Mouse (Mus musculus): ENCODE measurements around the gene Tm4sf19. TPM values are rescaled to one million over a fixed set of nuclear protein-coding genes. Genes with fewer than 3 reads are reported as not detected.
A peak's percentile ranks its signal among the peaks of the same experiment; 100 is the strongest.
"Not testable (repeated sequence)": the region's sequence is repeated elsewhere in the genome, so short reads cannot be mapped to it uniquely, and the experiment has no call there.

Tm4sf19 gene
- total RNA-seq, 2 experiments from 2014 or later: not detected

- no peak for DNase-seq (ENCODE audit: low spot score)
- intact Hi-C loops (cut with DNase I): no loop called here
Observed at GRCm38 (mm10) chr16:32427506-32427905, 27.2 kb downstream of the Tm4sf19 start.

DNA sequence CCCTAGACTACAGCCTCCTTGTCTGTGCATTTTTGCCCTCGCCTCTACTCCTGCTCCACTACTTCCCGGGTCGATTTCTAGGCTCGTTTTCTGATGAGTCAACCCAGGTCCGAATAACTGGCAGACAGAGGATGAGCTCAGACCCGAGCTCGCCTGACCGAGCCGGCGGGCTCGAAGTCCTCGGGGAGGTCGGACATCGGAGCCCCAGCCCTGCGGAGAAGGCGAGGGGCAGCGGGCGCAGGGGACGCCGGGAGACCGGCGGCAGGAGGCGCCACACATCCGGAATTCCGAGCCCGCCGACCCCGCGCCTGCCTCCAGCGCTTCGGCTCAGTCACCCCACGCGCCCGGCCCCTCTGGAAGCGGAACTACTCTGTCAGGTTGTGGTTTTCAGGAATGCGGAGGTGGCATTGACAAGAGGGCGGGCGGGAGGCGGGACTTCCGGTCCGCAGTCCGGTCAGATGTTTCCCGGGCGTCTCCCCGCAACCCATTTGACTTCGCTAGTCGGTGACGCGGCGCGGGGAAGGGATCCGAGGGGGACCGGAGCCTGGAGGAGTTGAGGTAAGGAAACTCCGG lies 30.3 kb downstream of the Tm4sf19 start, which contains the start of gene Pcyt1a:
TSS of gene Pcyt1a (plus strand) at position 448 of the 573 bp plus-strand sequence.
- intact Hi-C loops (cut with DNase I): loop anchor here (1.0 to 5.0 kb wide), 3 partner anchors 8 to 154 kb away; partner anchors contain the start of genes Rnf168 and Ubxn7
- DNase-seq (ENCODE audit: low spot score): peak; percentile 85

- DNase-seq (ENCODE audit: low spot score): no peak
- intact Hi-C loops (cut with DNase I): loop anchor here (2.0 to 5.0 kb wide), 2 partner anchors 99 to 154 kb away; partner anchors contain the start of genes Rnf168 and Ubxn7
Observed at GRCm38 (mm10) chr16:32431047-32431591, 30.8 kb downstream of the Tm4sf19 start.

- intact Hi-C loops (cut with DNase I): loop anchor here (2.0 to 5.0 kb wide), 2 partner anchors 100 to 155 kb away; partner anchors contain the start of genes Rnf168 and Ubxn7
- DNase-seq (ENCODE audit: low spot score): no peak
Observed at GRCm38 (mm10) chr16:32431926-32432325, 31.6 kb downstream of the Tm4sf19 start.

- intact Hi-C loops (cut with DNase I): loop anchor here (5.0 kb wide), 1 partner anchor 101 kb away; the partner anchor contains the start of gene Ubxn7
- no peak for DNase-seq (ENCODE audit: low spot score)
Observed at GRCm38 (mm10) chr16:32433138-32433537, 32.8 kb downstream of the Tm4sf19 start.

GRCm38 (mm10) chr16:32434066-32434465 lies 33.8 kb downstream of the Tm4sf19 start:
- DNase-seq (ENCODE audit: low spot score): no peak
- intact Hi-C loops (cut with DNase I): loop anchor here (5.0 kb wide), 1 partner anchor 102 kb away; the partner anchor contains the start of gene Ubxn7

DNA sequence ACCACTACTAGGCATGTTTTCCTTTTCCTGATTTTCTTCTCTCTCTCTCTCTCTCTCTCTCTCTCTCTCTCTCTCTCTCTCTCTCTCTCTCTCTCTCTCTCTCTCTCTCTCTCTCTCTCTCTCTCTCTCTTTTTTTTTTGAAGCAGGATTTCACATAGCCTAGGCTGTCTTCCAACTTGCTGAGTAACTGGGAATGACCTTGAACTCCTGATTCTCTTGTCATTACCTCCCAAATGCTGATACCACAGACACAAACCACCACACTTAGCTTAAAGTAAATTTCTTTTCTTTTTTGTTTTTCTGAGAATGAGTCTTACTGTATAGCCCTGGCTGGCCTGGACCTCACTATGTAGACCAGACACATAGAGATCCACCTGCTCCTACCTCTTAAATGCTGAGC lies 34.4 kb downstream of the Tm4sf19 start:
- intact Hi-C loops (cut with DNase I): loop anchor here (5.0 kb wide), 1 partner anchor 102 kb away; the partner anchor contains the start of gene Ubxn7

GRCm38 (mm10) chr16:32436657-32437056 lies 36.4 kb downstream of the Tm4sf19 start:
- DNase-seq (ENCODE audit: low spot score): no peak

More for the DNA sequence above, 34.4 kb downstream of the Tm4sf19 start:
- DNase-seq (ENCODE audit: low spot score): no peak

DNA sequence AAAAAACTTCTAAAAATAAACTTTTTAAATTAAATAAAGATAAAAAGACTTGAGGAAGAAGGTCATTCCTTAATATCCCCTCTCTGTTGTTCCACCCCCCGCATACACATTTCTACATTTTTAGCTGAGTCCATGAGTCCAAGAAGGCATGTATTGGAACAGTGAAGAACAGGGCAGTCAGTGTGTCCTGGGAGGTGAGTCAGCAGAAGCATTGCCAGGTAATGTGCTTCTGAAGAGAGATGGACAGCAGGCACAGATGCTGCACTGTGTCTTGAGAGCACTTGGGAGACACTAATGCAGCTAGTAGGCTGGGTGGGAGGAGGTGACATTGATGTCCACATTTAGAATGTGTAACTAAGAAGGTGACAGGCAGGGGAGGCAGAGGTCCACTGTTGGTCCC lies 37.0 kb downstream of the Tm4sf19 start:
- intact Hi-C loops (cut with DNase I): no loop called here

More at GRCm38 (mm10) chr16:32436657-32437056, 36.4 kb downstream of the Tm4sf19 start:
- intact Hi-C loops (cut with DNase I): no loop called here

GRCm38 (mm10) chr16:32441432-32441831 lies 41.1 kb downstream of the Tm4sf19 start:
- no peak for DNase-seq (ENCODE audit: low spot score)
- intact Hi-C loops (cut with DNase I): no loop called here

More for the DNA sequence above, 37.0 kb downstream of the Tm4sf19 start:
- DNase-seq (ENCODE audit: low spot score): no peak

- intact Hi-C loops (cut with DNase I); DNase-seq (ENCODE audit: low spot score): not testable (repeated sequence)
Observed at GRCm38 (mm10) chr16:32444615-32445014, 44.3 kb downstream of the Tm4sf19 start.

DNA sequence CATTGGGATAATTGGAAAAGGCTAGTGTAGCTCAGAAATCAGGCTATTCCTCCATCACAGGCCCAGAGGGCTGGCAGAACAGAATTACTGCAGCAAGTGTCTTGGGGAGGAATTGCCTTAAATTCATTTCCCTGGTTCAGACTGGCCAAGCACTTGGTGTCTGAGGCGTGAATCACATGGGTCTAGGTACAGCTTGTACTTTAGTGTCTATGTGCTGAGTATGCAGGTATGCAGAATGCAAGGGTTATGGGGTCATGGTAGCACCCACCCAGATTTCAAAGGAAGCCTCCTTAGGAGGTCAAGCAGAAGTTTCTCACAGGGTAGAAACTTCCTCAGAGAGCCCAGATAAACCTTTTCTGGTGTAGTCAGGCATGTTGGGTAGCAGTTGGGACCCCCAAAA lies 45.3 kb downstream of the Tm4sf19 start:
- DNase-seq (ENCODE audit: low spot score): no peak
- intact Hi-C loops (cut with DNase I): no loop called here

GRCm38 (mm10) chr16:32446563-32447138 lies 46.3 kb downstream of the Tm4sf19 start:
- no peak for DNase-seq (ENCODE audit: low spot score)
- intact Hi-C loops (cut with DNase I): no loop called here

- intact Hi-C loops (cut with DNase I): no loop called here
- DNase-seq (ENCODE audit: low spot score): no peak
Observed at GRCm38 (mm10) chr16:32449665-32450064, 49.4 kb downstream of the Tm4sf19 start.

- intact Hi-C loops (cut with DNase I): no loop called here
- no peak for DNase-seq (ENCODE audit: low spot score)
Observed at GRCm38 (mm10) chr16:32450133-32450532, 49.8 kb downstream of the Tm4sf19 start.

DNA sequence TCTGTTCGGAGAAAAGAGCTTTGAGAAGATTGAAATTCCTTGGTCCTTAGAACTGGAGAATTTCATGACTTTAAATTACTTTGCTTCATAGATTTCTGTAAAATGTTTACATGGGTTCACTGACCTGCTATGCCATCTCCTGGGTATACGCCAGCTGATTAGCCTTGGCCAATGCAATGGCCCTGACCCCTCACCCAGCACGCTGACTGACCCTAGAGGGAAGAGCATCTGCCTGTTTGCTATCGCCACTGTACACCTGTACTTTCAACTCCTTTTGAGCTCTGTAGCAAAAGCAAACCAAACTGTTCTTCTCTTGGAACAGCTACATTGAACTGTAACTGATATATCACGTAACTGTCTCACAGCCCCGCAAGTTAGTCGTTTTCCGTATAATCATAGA lies 52.8 kb downstream of the Tm4sf19 start:
- intact Hi-C loops (cut with DNase I): no loop called here
- DNase-seq (ENCODE audit: low spot score): no peak

GRCm38 (mm10) chr16:32454646-32455045 lies 54.3 kb downstream of the Tm4sf19 start:
- intact Hi-C loops (cut with DNase I): loop anchor here (5.0 kb wide), 2 partner anchors 82 to 187 kb away; no protein-coding TSS in a partner anchor
- DNase-seq (ENCODE audit: low spot score): no peak

DNA sequence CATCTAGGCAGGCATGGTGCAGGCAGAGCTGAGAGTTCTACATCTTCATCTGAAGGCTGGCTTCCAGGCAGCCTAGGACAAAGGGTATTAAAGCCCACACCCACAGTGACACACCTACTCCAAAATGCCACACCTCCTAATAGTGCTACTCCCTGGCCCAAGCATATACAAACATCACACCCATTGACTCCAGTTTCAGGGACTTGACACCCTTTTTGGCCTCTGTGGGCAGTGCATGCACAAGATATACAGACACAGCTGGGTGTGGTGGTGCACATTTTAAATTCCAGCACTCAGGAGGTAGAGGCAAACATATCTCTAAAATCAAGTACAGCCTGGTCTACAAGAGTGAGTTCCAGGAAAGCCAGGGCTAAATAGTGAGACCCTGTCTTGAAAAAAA lies 55.8 kb downstream of the Tm4sf19 start:
- intact Hi-C loops (cut with DNase I): loop anchor here (5.0 kb wide), 2 partner anchors 84 to 189 kb away; no protein-coding TSS in a partner anchor
- DNase-seq (ENCODE audit: low spot score): no peak

- intact Hi-C loops (cut with DNase I): loop anchor here (5.0 kb wide), 2 partner anchors 84 to 189 kb away; no protein-coding TSS in a partner anchor
- DNase-seq (ENCODE audit: low spot score): no peak
Observed at GRCm38 (mm10) chr16:32456761-32457160, 56.5 kb downstream of the Tm4sf19 start.

Measured in heart, postnatal 25 days (tissue).